Mouse (Mus musculus): Measurements from ENCODE around the gene Gm26558. TPM values are rescaled to one million over a fixed set of nuclear protein-coding genes. Genes with fewer than 3 reads are reported as not detected.
A peak's percentile ranks its signal among the peaks of the same experiment; 100 is the strongest.

Gene Gm26558
- polyA plus RNA-seq, 1 experiment from 2014 or later = 4.9 TPM

DNA sequence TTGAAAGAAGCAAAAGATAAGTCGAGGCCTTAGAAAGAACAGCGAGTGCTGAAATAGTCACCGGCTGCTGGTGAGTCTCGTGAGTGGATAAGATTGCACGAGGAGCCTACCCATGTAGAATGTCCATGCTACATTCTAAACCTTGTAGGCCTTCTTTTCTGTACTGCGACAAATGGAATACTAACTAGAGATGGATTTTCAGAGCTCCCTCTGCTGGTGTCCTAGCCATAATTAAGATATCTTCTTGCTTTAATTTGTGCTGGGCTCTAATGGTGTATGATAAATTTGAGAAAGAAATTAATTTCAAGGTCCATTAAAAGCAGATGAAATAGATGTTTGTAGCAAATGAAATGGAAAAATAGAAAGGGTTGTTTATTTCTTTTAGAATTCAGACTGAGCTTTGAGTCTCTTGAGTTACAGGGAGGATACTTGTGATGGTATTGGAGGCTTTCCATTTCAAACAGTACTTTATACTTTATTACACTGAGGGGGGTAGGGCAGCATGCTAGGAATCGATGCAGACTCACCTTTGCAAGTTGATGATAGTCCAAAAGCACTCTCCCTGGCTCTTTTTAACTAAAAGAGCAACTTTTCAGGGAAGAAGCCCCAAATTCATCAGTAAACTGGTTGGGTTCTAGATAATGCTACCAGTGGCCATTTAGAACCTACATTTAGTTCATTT is 11.7 kb upstream of the Gm26558 start:
- ATAC-seq (ENCODE audit: insufficient number of reproducible peaks, low FRiP score, low TSS enrichment, low read depth) = no peak
- Histone ChIP-seq H3K4me3 (replicated peaks) (no peak overlapping the region), H3K36me3 (peaks cover 7% of the 10 kb centered on the region), H3K27ac (replicated peaks) (no peak overlapping the region), H3K9me3 (replicated peaks) (no peaks in the 10 kb centered on the region), H3K27me3 (no peaks in the 10 kb centered on the region), H3K9ac (no peak overlapping the region), H3K4me2 (replicated peaks) (no peak overlapping the region), H3K4me1 (no peaks in the 10 kb centered on the region)
- 82% methylated on average over 7 of the region's 7 CpGs for WGBS

DNA sequence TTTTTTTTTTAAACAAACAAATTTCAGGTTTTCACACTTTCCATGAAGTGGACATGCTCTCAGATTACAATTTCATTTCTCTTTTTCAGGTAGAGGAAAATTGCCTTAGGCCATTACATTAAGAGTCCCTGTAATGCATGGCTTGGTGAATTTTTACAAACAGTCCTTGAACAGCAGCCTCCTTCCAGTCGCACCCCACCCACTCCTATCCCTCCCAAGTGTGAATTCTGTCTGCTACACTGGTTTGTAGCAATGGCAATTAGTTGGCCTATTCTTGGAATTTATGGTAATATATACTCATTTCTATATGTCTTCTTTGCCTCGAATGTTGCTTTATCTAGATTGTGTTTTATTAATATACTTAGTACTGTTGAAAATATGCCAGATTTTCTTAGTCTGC is 10.6 kb upstream of the Gm26558 start:
- Histone ChIP-seq H3K27ac (replicated peaks) (no peak overlapping the region), H3K4me1 (no peaks in the 10 kb centered on the region), H3K4me3 (replicated peaks) (no peak overlapping the region), H3K9me3 (replicated peaks) (no peaks in the 10 kb centered on the region), H3K9ac (no peak overlapping the region), H3K36me3 (no peaks in the 10 kb centered on the region), H3K27me3 (no peaks in the 10 kb centered on the region), H3K4me2 (replicated peaks) (no peak overlapping the region)
- WGBS = 71% methylated on average over 2 of the region's 2 CpGs
- no peak for ATAC-seq (ENCODE audit: insufficient number of reproducible peaks, low FRiP score, low TSS enrichment, low read depth)

- H3K27me3 ChIP-seq = no peaks in the 10 kb centered on the region
- H3K9me3 ChIP-seq (replicated peaks) = no peaks in the 10 kb centered on the region
- no peaks in the 10 kb centered on the region for H3K4me1 ChIP-seq
- no peak overlapping the region for H3K27ac ChIP-seq (replicated peaks)
- WGBS = 66% methylated on average over 2 of the region's 2 CpGs
- no peak overlapping the region for H3K4me2 ChIP-seq (replicated peaks)
- H3K9ac ChIP-seq = no peak overlapping the region
- H3K4me3 ChIP-seq (replicated peaks) = no peak overlapping the region
- 0 out of 2 replicates have a peak, but pooled peaks cover 3% of the 10 kb centered on the region for H3K36me3 ChIP-seq
- no peak for ATAC-seq (ENCODE audit: insufficient number of reproducible peaks, low FRiP score, low TSS enrichment, low read depth)
Measured at GRCm38 (mm10) chr2:70669896-70670295, 8.0 kb upstream of the Gm26558 start.

- Histone ChIP-seq H3K9me3 (replicated peaks) (no peaks in the 10 kb centered on the region), H3K27ac (replicated peaks) (no peak overlapping the region), H3K4me1 (no peaks in the 10 kb centered on the region), H3K9ac (no peak overlapping the region), H3K4me3 (replicated peaks) (no peak overlapping the region), H3K36me3 (0 out of 2 replicates have a peak, but pooled peaks cover 3% of the 10 kb centered on the region), H3K4me2 (replicated peaks) (no peak overlapping the region), H3K27me3 (no peaks in the 10 kb centered on the region)
- 86% methylated on average over 2 of the region's 2 CpGs for WGBS
- ATAC-seq (ENCODE audit: insufficient number of reproducible peaks, low FRiP score, low TSS enrichment, low read depth) = no peak
Measured at GRCm38 (mm10) chr2:70669241-70669640, 7.3 kb upstream of the Gm26558 start.

DNA sequence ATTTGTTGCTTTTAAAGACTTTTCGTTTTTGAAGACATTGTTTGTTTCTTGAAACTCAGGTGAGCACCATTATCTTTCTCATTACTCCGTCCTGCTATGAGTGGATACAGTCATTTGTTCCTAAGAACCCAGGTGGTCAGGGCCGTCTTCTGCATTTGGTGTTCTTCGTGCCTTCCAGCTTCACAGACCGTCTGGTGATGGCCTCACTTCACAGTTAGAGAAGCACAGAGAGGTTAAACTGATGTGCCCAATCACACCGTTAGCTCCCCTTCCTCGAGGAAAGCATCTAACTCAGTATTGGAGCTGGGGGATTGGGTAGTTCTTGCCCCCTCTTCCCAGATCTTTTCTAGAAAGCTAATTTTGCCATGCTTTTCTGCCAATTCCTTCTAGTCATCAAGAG is 5.1 kb upstream of the Gm26558 start:
- ATAC-seq (ENCODE audit: insufficient number of reproducible peaks, low FRiP score, low TSS enrichment, low read depth) = no peak

DNA sequence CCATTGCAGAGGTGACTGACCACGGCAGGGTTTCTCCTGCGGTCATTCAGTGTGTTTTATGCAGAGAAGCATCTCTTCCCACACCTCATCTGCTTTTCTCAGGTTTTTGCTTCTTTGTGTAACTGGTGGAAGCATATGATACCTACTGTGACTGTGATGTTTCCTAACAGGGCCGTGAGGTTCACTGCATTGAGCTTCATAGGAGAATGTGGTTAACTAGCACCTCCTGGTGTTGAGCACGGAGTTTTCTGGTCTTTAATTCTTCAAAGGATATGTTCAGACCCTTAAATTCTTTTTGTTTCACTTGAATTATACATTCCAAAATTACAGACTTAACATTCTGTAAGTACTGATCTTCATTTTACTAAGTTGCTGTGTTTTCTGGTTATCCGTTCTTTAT is 1.9 kb upstream of the Gm26558 start:
- Histone ChIP-seq H3K27me3 (no peaks in the 10 kb centered on the region), H3K9ac (no peak overlapping the region), H3K4me3 (replicated peaks) (no peak overlapping the region), H3K9me3 (replicated peaks) (no peaks in the 10 kb centered on the region), H3K27ac (replicated peaks) (no peak overlapping the region), H3K36me3 (0 out of 2 replicates have a peak, but pooled peaks cover 3% of the 10 kb centered on the region), H3K4me1 (peaks cover 14% of the 10 kb centered on the region), H3K4me2 (replicated peaks) (no peak overlapping the region; the same call in 1 of the 2 replicates)
- no peak for ATAC-seq (ENCODE audit: insufficient number of reproducible peaks, low FRiP score, low TSS enrichment, low read depth)
- 76% methylated on average over 5 of the region's 5 CpGs for WGBS

More for the DNA sequence above, 5.1 kb upstream of the Gm26558 start:
- Histone ChIP-seq H3K9ac (no peak overlapping the region), H3K4me1 (peaks cover 14% of the 10 kb centered on the region), H3K9me3 (replicated peaks) (no peaks in the 10 kb centered on the region), H3K27ac (replicated peaks) (no peak overlapping the region), H3K4me3 (replicated peaks) (no peak overlapping the region), H3K4me2 (replicated peaks) (no peak overlapping the region), H3K27me3 (no peaks in the 10 kb centered on the region), H3K36me3 (0 out of 2 replicates have a peak, but pooled peaks cover 3% of the 10 kb centered on the region)
- WGBS = 93% methylated on average over 7 of the region's 7 CpGs

DNA sequence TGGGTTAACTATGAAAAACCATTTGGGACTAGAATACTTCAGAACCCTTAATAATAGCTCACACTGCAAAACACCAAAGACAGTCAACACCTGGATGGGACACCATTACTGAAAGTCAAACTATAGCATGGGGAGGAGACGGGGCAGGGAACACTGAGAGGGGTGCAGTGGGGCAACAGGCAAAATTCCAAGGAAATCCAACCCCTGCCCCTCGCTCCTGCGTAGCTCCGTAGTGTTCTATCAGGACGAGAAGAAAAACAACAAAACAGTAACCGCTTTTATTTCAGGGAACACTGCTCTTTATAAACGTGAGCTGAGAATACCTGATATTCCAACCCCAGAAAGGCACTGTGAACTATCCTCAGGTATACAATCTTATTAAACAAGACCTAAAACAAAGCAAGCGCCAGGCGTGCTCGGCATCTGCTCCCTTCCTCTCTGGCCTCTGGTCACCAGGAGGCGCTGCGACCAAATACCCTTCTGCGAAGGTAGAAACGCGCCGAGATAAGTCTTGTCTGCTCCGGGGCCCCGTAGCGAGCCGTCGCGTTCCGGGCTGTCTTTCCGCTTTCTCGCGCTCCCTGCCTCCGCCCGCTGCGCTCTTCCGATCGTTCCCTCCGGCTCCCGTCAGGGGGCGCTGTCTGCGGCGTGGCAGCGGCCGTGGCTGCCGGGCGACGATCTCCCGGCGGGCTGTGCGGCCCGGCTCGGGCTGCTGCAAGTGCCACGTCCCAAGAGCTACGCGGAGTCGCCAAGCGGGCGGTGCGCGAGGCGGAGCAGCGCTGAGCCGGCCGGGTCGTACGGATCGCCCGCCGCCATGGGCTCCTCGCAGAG is 807 bp downstream of the Gm26558 start, which contains the start of gene Gorasp2:
Gene Gorasp2, plus strand, starts transcription at position 690 of the 828 bp plus-strand sequence.
- WGBS = under 1% methylated on average over 62 of the region's 64 CpGs
- Histone ChIP-seq H3K4me3 (replicated peaks) (peak within 1 kb of the TSS; percentile 98), H3K36me3 (0 out of 2 replicates have a peak, but pooled peaks cover 3% of the 10 kb centered on the region), H3K4me1 (peaks cover 14% of the 10 kb centered on the region), H3K27me3 (no peaks in the 10 kb centered on the region), H3K4me2 (replicated peaks) (peak within 1 kb of the TSS; percentile 71), H3K9me3 (replicated peaks) (no peaks in the 10 kb centered on the region), H3K27ac (replicated peaks) (peak within 1 kb of the TSS; percentile 93), H3K9ac (peak within 1 kb of the TSS; percentile 95)
- ATAC-seq (ENCODE audit: insufficient number of reproducible peaks, low FRiP score, low TSS enrichment, low read depth) = peak; percentile 94

- WGBS = 68% methylated on average over 7 of the region's 7 CpGs
- no peak for ATAC-seq (ENCODE audit: insufficient number of reproducible peaks, low FRiP score, low TSS enrichment, low read depth)
- Histone ChIP-seq H3K4me2 (replicated peaks) (no peak overlapping the region), H3K4me1 (no peaks in the 10 kb centered on the region), H3K27me3 (no peaks in the 10 kb centered on the region), H3K27ac (replicated peaks) (no peak overlapping the region), H3K36me3 (no peaks in the 10 kb centered on the region), H3K9ac (no peak overlapping the region), H3K4me3 (replicated peaks) (no peak overlapping the region), H3K9me3 (replicated peaks) (no peaks in the 10 kb centered on the region)
Measured at GRCm38 (mm10) chr2:70657083-70657482, 4.8 kb downstream of the Gm26558 start.

DNA sequence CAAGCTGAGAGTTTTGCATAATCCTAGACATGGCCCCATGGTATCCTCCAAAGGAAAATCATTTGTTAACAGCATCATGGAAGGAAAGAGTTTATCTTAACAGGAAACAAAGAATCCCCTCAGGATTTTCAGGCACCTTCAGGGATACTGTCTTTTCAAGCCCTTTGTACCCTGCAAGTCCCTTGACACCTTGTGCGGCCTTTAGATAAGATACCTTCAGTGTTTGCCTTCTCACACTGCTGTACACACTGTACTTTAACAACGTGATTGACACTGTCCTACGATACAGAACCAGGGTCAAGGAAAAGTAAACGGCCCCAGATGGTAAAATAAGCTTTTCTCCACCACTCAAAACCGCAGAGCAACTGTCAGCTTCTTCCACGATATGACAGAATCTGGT is 10.1 kb downstream of the Gm26558 start:
- H3K9ac ChIP-seq = no peak overlapping the region
- H3K4me1 ChIP-seq = no peaks in the 10 kb centered on the region
- no peak overlapping the region for H3K27ac ChIP-seq (replicated peaks)
- no peaks in the 10 kb centered on the region for H3K9me3 ChIP-seq (replicated peaks)
- no peak for ATAC-seq (ENCODE audit: insufficient number of reproducible peaks, low FRiP score, low TSS enrichment, low read depth)
- WGBS = 57% methylated on average over 6 of the region's 6 CpGs
- no peaks in the 10 kb centered on the region for H3K27me3 ChIP-seq
- no peak overlapping the region for H3K4me2 ChIP-seq (replicated peaks)
- H3K4me3 ChIP-seq (replicated peaks) = no peak overlapping the region
- H3K36me3 ChIP-seq = no peaks in the 10 kb centered on the region

GRCm38 (mm10) chr2:70649471-70649870 is 12.4 kb downstream of the Gm26558 start:
- no peak overlapping the region for H3K4me2 ChIP-seq (replicated peaks)
- ATAC-seq (ENCODE audit: insufficient number of reproducible peaks, low FRiP score, low TSS enrichment, low read depth) = no peak
- H3K36me3 ChIP-seq = no peaks in the 10 kb centered on the region
- WGBS = 85% methylated on average over 4 of the region's 4 CpGs
- no peak overlapping the region for H3K27ac ChIP-seq (replicated peaks)
- H3K4me1 ChIP-seq = no peaks in the 10 kb centered on the region
- no peak overlapping the region for H3K4me3 ChIP-seq (replicated peaks)
- no peaks in the 10 kb centered on the region for H3K27me3 ChIP-seq
- no peaks in the 10 kb centered on the region for H3K9me3 ChIP-seq (replicated peaks)
- no peak overlapping the region for H3K9ac ChIP-seq

DNA sequence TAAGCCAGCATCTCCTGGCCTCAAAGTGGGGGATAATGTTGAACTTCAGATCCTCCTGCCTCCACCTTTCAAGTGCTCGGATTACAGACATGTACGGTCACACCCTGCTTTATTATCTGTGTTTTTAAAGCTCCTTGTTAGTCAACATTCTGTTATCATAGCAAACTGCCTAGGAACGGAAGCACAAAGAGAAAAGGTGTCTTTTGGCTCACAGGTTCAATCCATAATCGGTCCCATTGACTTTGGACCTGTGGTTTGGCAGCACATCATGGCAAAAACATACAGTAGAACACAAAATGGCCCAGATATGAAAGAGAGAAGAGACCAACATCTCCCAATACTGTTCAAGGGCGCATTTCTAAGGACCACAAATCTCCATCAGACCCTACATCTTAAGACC is 13.6 kb downstream of the Gm26558 start:
- H3K4me2 ChIP-seq (replicated peaks) = no peak overlapping the region
- no peak overlapping the region for H3K9ac ChIP-seq
- no peaks in the 10 kb centered on the region for H3K9me3 ChIP-seq (replicated peaks)
- no peaks in the 10 kb centered on the region for H3K27me3 ChIP-seq
- WGBS = 84% methylated on average over 5 of the region's 5 CpGs
- no peak overlapping the region for H3K27ac ChIP-seq (replicated peaks)
- H3K36me3 ChIP-seq = no peaks in the 10 kb centered on the region
- H3K4me3 ChIP-seq (replicated peaks) = no peak overlapping the region
- H3K4me1 ChIP-seq = no peaks in the 10 kb centered on the region
- ATAC-seq (ENCODE audit: insufficient number of reproducible peaks, low FRiP score, low TSS enrichment, low read depth) = no peak

Data from embryonic facial prominence, embryonic 15.5 days (tissue).